Mouse (Mus musculus) kidney, adult 2 months (tissue): ENCODE measurements around the gene Gars.

Source experiments
- CTCF ChIP-seq: fragments of 200-500 bp; conservative IDR thresholded peaks from 2 replicates; pipeline ENCODE4 v1.5.1; 2011; ENCODE audit warnings: low read depth, mild to moderate bottlenecking, control low read depth, low read length, moderate library complexity, mixed read lengths; ENCODE audit not compliant: insufficient read depth, insufficient read length
- POLR2A ChIP-seq: fragments of 200-500 bp; IDR thresholded peaks from one replicate; pipeline ENCODE4 v1.6.1; 2011; ENCODE audit warnings: low read depth, low read length, control low read depth

DNA sequence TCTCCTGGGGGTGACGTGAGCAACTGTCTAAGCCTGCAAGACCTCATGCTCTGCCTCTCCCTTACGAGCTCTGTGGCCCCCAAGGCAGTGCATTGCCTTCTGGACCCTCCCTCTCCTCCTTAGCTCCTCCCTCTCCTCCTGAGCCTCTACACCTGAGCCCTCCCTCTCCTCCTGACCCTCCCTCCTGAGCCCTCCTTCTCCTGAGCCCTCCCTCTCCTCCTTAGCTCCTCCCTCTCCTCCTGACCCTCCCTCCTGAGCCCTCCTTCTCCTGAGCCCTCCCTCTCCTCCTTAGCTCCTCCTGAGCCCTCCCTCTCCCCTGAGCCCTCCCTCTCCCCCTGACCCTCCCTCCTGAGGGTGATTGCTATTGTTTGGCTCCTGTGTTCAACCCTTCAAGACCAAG is 19.4 kb upstream of the Gars start:
- no peak for TF ChIP-seq CTCF
- TF ChIP-seq POLR2A, result no peak
